Comparison of ENCODE assay signal across 11 mouse cellular contexts in genomic region chr5:135715624-135716023, GRCm38 (mm10). TPM values are rescaled to one million over a fixed set of nuclear protein-coding genes. Genes with fewer than 3 reads are reported as not detected.
A peak's percentile ranks its signal among the peaks of the same experiment; 100 is the strongest.
DNase-seq lines count a peak whose midpoint lies in the region; ATAC-seq and TF ChIP-seq lines count a peak whose summit lies in the region.
"Had no signal": no experiment of that assay in that cellular context is flagged by ENCODE, and none has a peak within 500 bp of the region (broad histone marks: within the 10 kb centered on the region; RNA-seq: fewer than 3 reads in every experiment).

No protein-coding gene starts in this region.

- peak; percentile 37 to 51 for DNase-seq in heart, postnatal 10 days
- no peak for DNase-seq in heart, adult 8-10 months (ENCODE audit: low spot score)
- no peak for DNase-seq in liver, postnatal 0 days
- no peak for DNase-seq in liver, embryonic 11.5 days (ENCODE audit: low spot score)
- no peak for DNase-seq in MEL (ENCODE audit: low read depth, low spot score)
- peak; percentile 39 for DNase-seq in lung, postnatal 10 days
- no peak for DNase-seq in Muller cell, postnatal 12 days (ENCODE audit: inconsistent ontology term)

- 0 out of 2 replicates have a peak, but pooled peaks cover 3% of the 10 kb centered on the region for H3K79me2 ChIP-seq in MEL (ENCODE audit: control insufficient read depth, insufficient read depth, low read length, poor library complexity)

- H3K9ac ChIP-seq in liver, postnatal 0 days (replicated peaks), result no peak overlapping the region
- no peak overlapping the region for H3K9ac ChIP-seq in liver, embryonic 11.5 days (ENCODE audit: low read depth, low read length)
- no peak overlapping the region for H3K9ac ChIP-seq in MEL (ENCODE audit: control insufficient read depth, low read depth, low read length, poor library complexity, severe bottlenecking)
- H3K9ac ChIP-seq: embryonic facial prominence, embryonic 13.5 days; forebrain, embryonic 13.5 days had no signal

- no peak for ATAC-seq in liver, postnatal 0 days
- no peak for ATAC-seq in liver, embryonic 11.5 days (replicated peaks; ENCODE audit: low FRiP score)
- ATAC-seq: forebrain, embryonic 13.5 days; hindbrain, embryonic 16.5 days had no signal

- intact Hi-C loops in heart, postnatal 10 days (cut with DNase I), result no loop called here

- no peak overlapping the region for H3K4me3 ChIP-seq in liver, postnatal 0 days (ENCODE audit: low read depth, low read length)
- no peak overlapping the region for H3K4me3 ChIP-seq in liver, embryonic 11.5 days (ENCODE audit: low read depth, low read length)
- no peak overlapping the region for H3K4me3 ChIP-seq in MEL (ENCODE audit: control insufficient read depth in 1 of 2, insufficient read depth in 1 of 2, low read depth in 2 of 2, low read length in 2 of 2)
- H3K4me3 ChIP-seq: embryonic facial prominence, embryonic 13.5 days; forebrain, embryonic 13.5 days; limb, embryonic 10.5 days had no signal

- TF ChIP-seq CTCF in liver, postnatal 0 days (IDR thresholded peaks at IDR 0.05; ENCODE audit: low read depth), result peak; percentile 54
- peak in 2 of 3 experiments; percentile 37 to 45; a peak in 4 of 6 replicates for TF ChIP-seq CTCF in MEL (IDR thresholded peaks at IDR 0.05 in 2 of 3, conservative IDR thresholded peaks at IDR 0.05 in 1 of 3; ENCODE audit: control insufficient read depth in 1 of 3, insufficient read depth in 1 of 3, low read depth in 2 of 3, low read length in 3 of 3, poor library complexity in 1 of 3, severe bottlenecking in 1 of 3)

- H3K9me3 ChIP-seq in liver, postnatal 0 days (ENCODE audit: low read length), result no peaks in the 10 kb centered on the region
- no peaks in the 10 kb centered on the region for H3K9me3 ChIP-seq in liver, embryonic 11.5 days (ENCODE audit: control insufficient read depth, low read length)
- H3K9me3 ChIP-seq in MEL (replicated peaks; ENCODE audit: insufficient read depth, low read length), result no peaks in the 10 kb centered on the region
- H3K9me3 ChIP-seq: embryonic facial prominence, embryonic 13.5 days; forebrain, embryonic 13.5 days; limb, embryonic 10.5 days had no signal

- WGBS in liver, postnatal 0 days (ENCODE audit: insufficient replicate concordance), result 54% methylated on average over 10 of the region's 10 CpGs
- WGBS in liver, embryonic 11.5 days, result 57% methylated on average over 10 of the region's 10 CpGs

- H3K4me1 ChIP-seq in liver, postnatal 0 days (ENCODE audit: insufficient read depth), result peaks cover 33% of the 10 kb centered on the region
- peaks cover 37% of the 10 kb centered on the region for H3K4me1 ChIP-seq in liver, embryonic 11.5 days (replicated peaks; ENCODE audit: control insufficient read depth, insufficient read depth, low read length)
- peaks cover 20 to 39% of the 10 kb centered on the region in 2 experiments for H3K4me1 ChIP-seq in MEL (ENCODE audit: control insufficient read depth in 1 of 2, insufficient read depth in 2 of 2, low read length in 2 of 2)

- peak; percentile 0; the same call in 1 of the 2 replicates for TF ChIP-seq RAD21 in MEL (IDR thresholded peaks at IDR 0.05; ENCODE audit: low read depth, low read length)

- H3K36me3 ChIP-seq in liver, postnatal 0 days (replicated peaks; ENCODE audit: insufficient read depth, low read length), result peaks cover 31% of the 10 kb centered on the region
- peaks cover 6% of the 10 kb centered on the region; the same call in 1 of the 2 replicates for H3K36me3 ChIP-seq in liver, embryonic 11.5 days (ENCODE audit: control insufficient read depth, insufficient read depth, low read length)
- H3K36me3 ChIP-seq in MEL (ENCODE audit: control insufficient read depth in 1 of 2, insufficient read depth in 2 of 2, low read length in 2 of 2), result peaks cover 0 to 37% of the 10 kb centered on the region in 2 experiments

- no peak overlapping the region for H3K27ac ChIP-seq in liver, postnatal 0 days (ENCODE audit: low read depth)
- no peak overlapping the region for H3K27ac ChIP-seq in liver, embryonic 11.5 days (ENCODE audit: low read depth, low read length)
- no peak overlapping the region for H3K27ac ChIP-seq in MEL (ENCODE audit: control insufficient read depth, low read depth, low read length)
- H3K27ac ChIP-seq: embryonic facial prominence, embryonic 13.5 days; forebrain, embryonic 13.5 days; limb, embryonic 10.5 days had no signal

- H3K4me2 ChIP-seq in liver, postnatal 0 days (ENCODE audit: low read depth, low read length), result no peak overlapping the region
- no peak overlapping the region for H3K4me2 ChIP-seq in liver, embryonic 11.5 days
- H3K4me2 ChIP-seq: embryonic facial prominence, embryonic 13.5 days; forebrain, embryonic 13.5 days had no signal

- no peaks in the 10 kb centered on the region for H3K27me3 ChIP-seq in liver, postnatal 0 days (ENCODE audit: insufficient read depth, low read length)
- no peaks in the 10 kb centered on the region for H3K27me3 ChIP-seq in liver, embryonic 11.5 days (replicated peaks; ENCODE audit: control insufficient read depth, insufficient read depth, low read length)
- H3K27me3 ChIP-seq in MEL (ENCODE audit: control insufficient read depth in 1 of 2, insufficient read depth in 2 of 2, low read length in 2 of 2), result no peaks in the 10 kb centered on the region
- H3K27me3 ChIP-seq: embryonic facial prominence, embryonic 13.5 days; forebrain, embryonic 13.5 days had no signal

- TF ChIP-seq EP300 in liver, postnatal 0 days (IDR thresholded peaks at IDR 0.05; ENCODE audit: low read depth), result no peak
- TF ChIP-seq EP300 in MEL (IDR thresholded peaks at IDR 0.05; ENCODE audit: low read depth in 1 of 2, low read length in 2 of 2), result no peak

- TF ChIP-seq POLR2A in MEL (IDR thresholded peaks at IDR 0.05; ENCODE audit: control insufficient read depth in 1 of 2, insufficient read depth in 1 of 2, low read depth in 1 of 2, low read length in 2 of 2, poor library complexity in 1 of 2), result no peak

TF ChIP-seq in MEL, 35 proteins besides CTCF, POLR2A, EP300 and RAD21:
- TF ChIP-seq BHLHE40 (IDR thresholded peaks at IDR 0.05; ENCODE audit: borderline replicate concordance, low read depth, low read length) (no peak), SMC3 (IDR thresholded peaks at IDR 0.05; ENCODE audit: low read depth, low read length) (peak; percentile 55), ETS1 (IDR thresholded peaks at IDR 0.05; ENCODE audit: low read depth, low read length) (no peak)
TF ChIP-seq in MEL: peak in this region for 1.

RNA-seq across cellular contexts. Expression of gene Tmem120a, which starts 28.6 kb away (rescaled TPM):
- total RNA-seq in heart, postnatal 10 days (2021), result 10 to 100 TPM; 10.0 to 17.4 TPM
- 10 to 100 TPM; 14.9 to 19.0 (median 16.7) TPM for total RNA-seq in heart, adult 8-10 months (2022)
- 80.8 and 82.7 TPM in 2 replicates for polyA plus RNA-seq in liver, postnatal 0 days (2015; fragmentation: Nextera tagmentation; extraction: Ambion mirVana)
- polyA plus RNA-seq in liver, embryonic 11.5 days (2014; fragmentation: Nextera tagmentation; extraction: Ambion mirVana), result 23.2 and 23.7 TPM in 2 replicates
- 19.6 and 20.2 TPM in 2 replicates for total RNA-seq in MEL (2012; rRNA removed)
- 10 to 100 TPM in 1 of 2 experiments, not detected in 1; 38.8 TPM for polyA plus RNA-seq in MEL (2012; ENCODE audit: insufficient read depth in 1 of 2, insufficient read length in 2 of 2, low read depth in 1 of 2, low replicate concordance in 2 of 2, missing spikeins in 1 of 2)

RNA-seq across cellular contexts. Expression of gene Por, which starts 45.8 kb away (rescaled TPM):
- total RNA-seq in heart, postnatal 10 days (2021), result 10 to 100 TPM; 62.8 to 72.0 TPM
- 10 to 100 TPM; 71.5 to 84.8 (median 75.1) TPM for total RNA-seq in heart, adult 8-10 months (2022)
- 302 and 303 TPM in 2 replicates for polyA plus RNA-seq in liver, postnatal 0 days (2015; fragmentation: Nextera tagmentation; extraction: Ambion mirVana)
- polyA plus RNA-seq in liver, embryonic 11.5 days (2014; fragmentation: Nextera tagmentation; extraction: Ambion mirVana), result 48.1 and 49.3 TPM in 2 replicates
- 40.3 and 40.4 TPM in 2 replicates for total RNA-seq in MEL (2012; rRNA removed)
- polyA plus RNA-seq in MEL (2012; ENCODE audit: insufficient read depth in 1 of 2, insufficient read length in 2 of 2, low read depth in 1 of 2, low replicate concordance in 2 of 2, missing spikeins in 1 of 2), result 10 to 100 TPM in 1 of 2 experiments, not detected in 1; 64.4 TPM

Comparison
In these comparisons a context has a peak if more than half of its experiments do, and no peak if none do; other contexts are left out.
1. DNase-seq: peak in heart, postnatal 10 days (2 of 2) and lung, postnatal 10 days (single experiment); none in heart, adult 8-10 months (single experiment), liver, postnatal 0 days (single experiment), liver, embryonic 11.5 days (single experiment), MEL (single experiment) and Muller cell, postnatal 12 days (single experiment).